ENCODE assay signal across 8 mouse cellular contexts in the genomic region with DNA sequence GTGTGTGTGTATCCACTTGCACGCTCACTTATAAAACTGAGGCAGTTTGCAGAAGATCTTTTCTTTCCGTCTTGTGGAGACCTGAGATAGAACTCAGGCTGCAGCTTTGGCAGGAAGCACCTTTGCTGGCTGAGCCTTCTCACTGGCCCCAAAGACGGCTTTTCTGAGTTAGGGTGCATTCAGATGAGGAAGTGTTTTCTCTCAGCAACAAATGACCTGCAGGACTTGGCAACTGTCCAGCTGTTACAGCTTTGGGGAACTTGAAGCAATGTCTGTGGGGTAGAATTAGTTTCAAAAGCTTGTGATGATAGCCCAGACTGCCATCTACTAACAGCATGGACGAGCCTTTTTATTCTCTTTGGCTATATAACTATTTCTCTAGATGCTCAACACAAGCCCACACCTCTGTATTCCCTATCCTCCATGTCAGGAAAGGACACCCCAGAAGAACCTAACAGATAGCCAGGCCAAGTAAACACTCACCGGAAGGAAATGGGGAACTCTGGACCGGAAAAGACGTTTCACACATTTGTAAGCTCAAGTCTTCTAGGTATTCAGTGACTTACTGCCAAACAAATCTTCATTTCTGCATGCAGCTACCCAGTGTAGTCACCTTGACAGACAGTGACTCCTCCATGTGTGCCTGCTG.
DNase-seq lines count a peak whose midpoint lies in the region; ATAC-seq lines count a peak whose summit lies in the region.

No protein-coding gene starts in this region.

- WGBS in hindbrain, embryonic 16.5 days, result 67% methylated on average over 7 of the region's 7 CpGs
- WGBS in hindbrain, embryonic 11.5 days, result 80% methylated on average over 7 of the region's 7 CpGs

- no peak for ATAC-seq in hindbrain, embryonic 16.5 days
- no peak for ATAC-seq in hindbrain, embryonic 11.5 days (ENCODE audit: low FRiP score)
- ATAC-seq in megakaryocyte progenitor cell, adult 5-6 weeks (replicated peaks; ENCODE audit: poor library complexity), result peak; percentile 77

- H3K27me3 ChIP-seq in hindbrain, embryonic 16.5 days (replicated peaks; ENCODE audit: control insufficient read depth, insufficient read depth, low read length), result no peaks in the 10 kb centered on the region
- no peaks in the 10 kb centered on the region for H3K27me3 ChIP-seq in hindbrain, embryonic 11.5 days (ENCODE audit: control insufficient read depth, insufficient read depth, low read length)

- intact Hi-C loops in gastrocnemius, postnatal 14 days (cut with DNase I; ENCODE audit: low total_unique reads), result no loop called here

- H3K4me1 ChIP-seq in hindbrain, embryonic 16.5 days (ENCODE audit: control insufficient read depth, insufficient read depth, low read depth, low read length), result no peaks in the 10 kb centered on the region; the same call in 1 of the 2 replicates
- no peaks in the 10 kb centered on the region for H3K4me1 ChIP-seq in hindbrain, embryonic 11.5 days (replicated peaks; ENCODE audit: control insufficient read depth, insufficient read depth, low read length)

- peak overlapping the region; percentile 55; the same call in 1 of the 2 replicates for H3K27ac ChIP-seq in hindbrain, embryonic 16.5 days (ENCODE audit: low read depth, low read length)
- H3K27ac ChIP-seq in hindbrain, embryonic 11.5 days (ENCODE audit: low read depth, low read length), result no peak overlapping the region

- H3K36me3 ChIP-seq in hindbrain, embryonic 16.5 days (ENCODE audit: control insufficient read depth, insufficient read depth, low read length), result no peaks in the 10 kb centered on the region
- H3K36me3 ChIP-seq in hindbrain, embryonic 11.5 days (ENCODE audit: control insufficient read depth, insufficient read depth, low read length), result no peaks in the 10 kb centered on the region

- no peaks in the 10 kb centered on the region for H3K9me3 ChIP-seq in hindbrain, embryonic 16.5 days (ENCODE audit: control insufficient read depth, low read length)
- no peaks in the 10 kb centered on the region for H3K9me3 ChIP-seq in hindbrain, embryonic 11.5 days (ENCODE audit: control insufficient read depth, low read length)

- no peak overlapping the region for H3K4me3 ChIP-seq in hindbrain, embryonic 16.5 days (ENCODE audit: low read length)
- H3K4me3 ChIP-seq in hindbrain, embryonic 11.5 days (ENCODE audit: low read depth, low read length), result no peak overlapping the region

- no peak overlapping the region for H3K9ac ChIP-seq in hindbrain, embryonic 16.5 days (ENCODE audit: low read depth, low read length)
- H3K9ac ChIP-seq in hindbrain, embryonic 11.5 days (ENCODE audit: low read depth, low read length), result no peak overlapping the region

- no peak overlapping the region for H3K4me2 ChIP-seq in hindbrain, embryonic 16.5 days (ENCODE audit: low read length)
- H3K4me2 ChIP-seq in hindbrain, embryonic 11.5 days (replicated peaks; ENCODE audit: low read depth, low read length), result no peak overlapping the region

- no peak for DNase-seq in hindbrain, embryonic 11.5 days (ENCODE audit: low spot score)
- peak; percentile 62 for DNase-seq in NIH3T3 (ENCODE audit: low read depth)
- DNase-seq in gastrocnemius, postnatal 14 days, result peak; percentile 26
- peak; percentile 38 to 62 for DNase-seq in kidney, postnatal 4 days
- DNase-seq in neural tube, embryonic 10.5 days (ENCODE audit: extremely low spot score, low spot score), result no peak
- no peak for DNase-seq in urinary bladder, postnatal 4 days (ENCODE audit: low spot score in 2 of 2)

Comparison
In these comparisons a context has a peak if more than half of its experiments do, and no peak if none do; other contexts are left out.
1. DNase-seq: peak in NIH3T3 (single experiment), gastrocnemius, postnatal 14 days (single experiment) and kidney, postnatal 4 days (2 of 2); none in hindbrain, embryonic 11.5 days (single experiment), neural tube, embryonic 10.5 days (single experiment) and urinary bladder, postnatal 4 days (0 of 2).